Mouse (Mus musculus): Measurements from ENCODE around the gene Srpk2. TPM values are rescaled to one million over a fixed set of nuclear protein-coding genes. Genes with fewer than 3 reads are reported as not detected.

Srpk2 gene
- total and polyA plus RNA-seq, 3 experiments, result 11.2 to 41.7 (median 16.9) TPM

GRCm38 (mm10) chr5:23618656-23619055 is 65.8 kb downstream of the Srpk2 start:
- TF ChIP-seq SMC3 (IDR thresholded peaks at IDR 0.05; ENCODE audit: low read depth, low read length), result peak; percentile 15; the same call in 1 of the 2 replicates
- peak; percentile 34 to 53 (median 35) for TF ChIP-seq CTCF (IDR thresholded peaks at IDR 0.05 in 2 of 3, conservative IDR thresholded peaks at IDR 0.05 in 1 of 3; ENCODE audit: control insufficient read depth in 1 of 3, insufficient read depth in 1 of 3, low read depth in 2 of 3, low read length in 3 of 3, poor library complexity in 1 of 3, severe bottlenecking in 1 of 3)
- no peak for TF ChIP-seq KAT2A (conservative IDR thresholded peaks at IDR 0.05; ENCODE audit: low read depth, low read length)
- TF ChIP-seq RAD21 (IDR thresholded peaks at IDR 0.05; ENCODE audit: low read depth, low read length), result peak; percentile 11
- peak; percentile 39 for DNase-seq (ENCODE audit: low read depth, low spot score)
- H3K9ac ChIP-seq (ENCODE audit: control insufficient read depth, low read depth, low read length, poor library complexity, severe bottlenecking), result no peak overlapping the region

GRCm38 (mm10) chr5:23617104-23617415 is 67.4 kb downstream of the Srpk2 start:
- H3K9me3 ChIP-seq (replicated peaks; ENCODE audit: insufficient read depth, low read length), result no peaks in the 10 kb centered on the region
- TF ChIP-seq E2F4 (IDR thresholded peaks at IDR 0.05; ENCODE audit: borderline replicate concordance, low read depth, low read length), result no peak
- no peak for TF ChIP-seq BHLHE40 (IDR thresholded peaks at IDR 0.05; ENCODE audit: borderline replicate concordance, low read depth, low read length)
- H3K36me3 ChIP-seq (ENCODE audit: control insufficient read depth in 1 of 2, insufficient read depth in 2 of 2, low read length in 2 of 2), result peaks cover 0 to 13% of the 10 kb centered on the region in 2 experiments; a peak in 2 of 4 replicates
- peak overlapping the region; percentile 76 for H3K27ac ChIP-seq (ENCODE audit: control insufficient read depth, low read depth, low read length)
- peaks cover 4 to 6% of the 10 kb centered on the region in 2 experiments for H3K4me1 ChIP-seq (ENCODE audit: control insufficient read depth in 1 of 2, insufficient read depth in 2 of 2, low read length in 2 of 2)
- peaks cover 1% of the 10 kb centered on the region for H3K79me2 ChIP-seq (ENCODE audit: control insufficient read depth, insufficient read depth, low read length, poor library complexity)
- H3K27me3 ChIP-seq (ENCODE audit: control insufficient read depth in 1 of 2, insufficient read depth in 2 of 2, low read length in 2 of 2), result no peaks in the 10 kb centered on the region
- no peak for DNase-seq (ENCODE audit: low read depth, low spot score)
- H3K4me3 ChIP-seq (ENCODE audit: control insufficient read depth in 1 of 2, insufficient read depth in 1 of 2, low read depth in 2 of 2, low read length in 2 of 2), result peak overlapping the region; percentile 64 to 82
- H3K9ac ChIP-seq (ENCODE audit: control insufficient read depth, low read depth, low read length, poor library complexity, severe bottlenecking), result peak overlapping the region; percentile 71

More at GRCm38 (mm10) chr5:23618656-23619055, 65.8 kb downstream of the Srpk2 start:
- Histone ChIP-seq H3K27ac (ENCODE audit: control insufficient read depth, low read depth, low read length) (no peak overlapping the region), H3K79me2 (ENCODE audit: control insufficient read depth, insufficient read depth, low read length, poor library complexity) (peaks cover 1% of the 10 kb centered on the region), H3K9me3 (replicated peaks; ENCODE audit: insufficient read depth, low read length) (no peaks in the 10 kb centered on the region), H3K27me3 (ENCODE audit: control insufficient read depth in 1 of 2, insufficient read depth in 2 of 2, low read length in 2 of 2) (no peaks in the 10 kb centered on the region), H3K4me3 (ENCODE audit: control insufficient read depth in 1 of 2, insufficient read depth in 1 of 2, low read depth in 2 of 2, low read length in 2 of 2) (no peak overlapping the region), H3K4me1 (ENCODE audit: control insufficient read depth in 1 of 2, insufficient read depth in 2 of 2, low read length in 2 of 2) (peaks cover 4 to 6% of the 10 kb centered on the region in 2 experiments), H3K36me3 (ENCODE audit: control insufficient read depth in 1 of 2, insufficient read depth in 2 of 2, low read length in 2 of 2) (peaks cover 0 to 13% of the 10 kb centered on the region in 2 experiments; a peak in 2 of 4 replicates)

- peak overlapping the region; percentile 64 to 82 for H3K4me3 ChIP-seq (ENCODE audit: control insufficient read depth in 1 of 2, insufficient read depth in 1 of 2, low read depth in 2 of 2, low read length in 2 of 2)
- peak overlapping the region; percentile 82 for H3K27ac ChIP-seq (ENCODE audit: control insufficient read depth, low read depth, low read length)
- H3K4me1 ChIP-seq (ENCODE audit: control insufficient read depth in 1 of 2, insufficient read depth in 2 of 2, low read length in 2 of 2), result peaks cover 4 to 6% of the 10 kb centered on the region in 2 experiments
- no peaks in the 10 kb centered on the region for H3K9me3 ChIP-seq (replicated peaks; ENCODE audit: insufficient read depth, low read length)
- H3K27me3 ChIP-seq (ENCODE audit: control insufficient read depth in 1 of 2, insufficient read depth in 2 of 2, low read length in 2 of 2), result no peaks in the 10 kb centered on the region
- H3K9ac ChIP-seq (ENCODE audit: control insufficient read depth, low read depth, low read length, poor library complexity, severe bottlenecking), result peak overlapping the region; percentile 71
- H3K79me2 ChIP-seq (ENCODE audit: control insufficient read depth, insufficient read depth, low read length, poor library complexity), result peaks cover 1% of the 10 kb centered on the region
- peak; percentile 94 for DNase-seq (ENCODE audit: low read depth, low spot score)
- peaks cover 0 to 13% of the 10 kb centered on the region in 2 experiments; a peak in 2 of 4 replicates for H3K36me3 ChIP-seq (ENCODE audit: control insufficient read depth in 1 of 2, insufficient read depth in 2 of 2, low read length in 2 of 2)
- TF ChIP-seq MXI1 (IDR thresholded peaks at IDR 0.05; ENCODE audit: low read depth, low read length) (peak; percentile 96), BHLHE40 (IDR thresholded peaks at IDR 0.05; ENCODE audit: borderline replicate concordance, low read depth, low read length) (peak; percentile 75; the same call in 1 of the 2 replicates), MAZ (IDR thresholded peaks at IDR 0.05; ENCODE audit: low read depth, low read length) (no peak), USF1 (IDR thresholded peaks at IDR 0.05; ENCODE audit: low read depth, low read length) (peak; percentile 89), CTCF (IDR thresholded peaks at IDR 0.05 in 2 of 3, conservative IDR thresholded peaks at IDR 0.05 in 1 of 3; ENCODE audit: control insufficient read depth in 1 of 3, insufficient read depth in 1 of 3, low read depth in 2 of 3, low read length in 3 of 3, poor library complexity in 1 of 3, severe bottlenecking in 1 of 3) (peak in 1 of 3 experiments; percentile 12; a peak in 1 of 6 replicates), GATA1 (IDR thresholded peaks at IDR 0.05; ENCODE audit: low read depth, low read length) (no peak), SIN3A (IDR thresholded peaks at IDR 0.05; ENCODE audit: low read length) (peak; percentile 99), ETS1 (IDR thresholded peaks at IDR 0.05; ENCODE audit: low read depth, low read length) (peak; percentile 54; the same call in 1 of the 2 replicates), MEF2A (IDR thresholded peaks at IDR 0.05; ENCODE audit: extremely low read depth, insufficient replicate concordance, low read depth, low read length, poor library complexity, severe bottlenecking) (no peak), CHD1 (IDR thresholded peaks at IDR 0.05; ENCODE audit: low read depth, low read length) (peak; percentile 100), TCF12 (IDR thresholded peaks at IDR 0.05; ENCODE audit: low read depth, low read length) (peak; percentile 71), POLR2AphosphoS2 (IDR thresholded peaks at IDR 0.05; ENCODE audit: low read length) (peak; percentile 84; the same call in 1 of the 2 replicates), POLR2A (IDR thresholded peaks at IDR 0.05; ENCODE audit: control insufficient read depth in 1 of 2, insufficient read depth in 1 of 2, low read depth in 1 of 2, low read length in 2 of 2, poor library complexity in 1 of 2) (peak in 1 of 2 experiments; percentile 89; a peak in 2 of 4 replicates), ZNF384 (IDR thresholded peaks at IDR 0.05; ENCODE audit: low read depth, low read length) (peak; percentile 98), POLR2AphosphoS5 (IDR thresholded peaks at IDR 0.05; ENCODE audit: borderline replicate concordance, low read depth, low read length) (peak; percentile 60; the same call in 1 of the 2 replicates), MYB (IDR thresholded peaks at IDR 0.05; ENCODE audit: low read depth, low read length) (no peak), TAL1 (IDR thresholded peaks at IDR 0.05; ENCODE audit: low read length) (no peak), MAFK (IDR thresholded peaks at IDR 0.05; ENCODE audit: borderline replicate concordance, low read depth, low read length) (no peak), JUND (IDR thresholded peaks at IDR 0.05; ENCODE audit: low read depth, low read length) (no peak)
These were observed 67.9 kb downstream of the Srpk2 start for GRCm38 (mm10) chr5:23616270-23617103.
